Mouse (Mus musculus): ENCODE results near the gene 1110004F10Rik.
A peak's percentile ranks its signal among the peaks of the same experiment; 100 is the strongest.

DNA sequence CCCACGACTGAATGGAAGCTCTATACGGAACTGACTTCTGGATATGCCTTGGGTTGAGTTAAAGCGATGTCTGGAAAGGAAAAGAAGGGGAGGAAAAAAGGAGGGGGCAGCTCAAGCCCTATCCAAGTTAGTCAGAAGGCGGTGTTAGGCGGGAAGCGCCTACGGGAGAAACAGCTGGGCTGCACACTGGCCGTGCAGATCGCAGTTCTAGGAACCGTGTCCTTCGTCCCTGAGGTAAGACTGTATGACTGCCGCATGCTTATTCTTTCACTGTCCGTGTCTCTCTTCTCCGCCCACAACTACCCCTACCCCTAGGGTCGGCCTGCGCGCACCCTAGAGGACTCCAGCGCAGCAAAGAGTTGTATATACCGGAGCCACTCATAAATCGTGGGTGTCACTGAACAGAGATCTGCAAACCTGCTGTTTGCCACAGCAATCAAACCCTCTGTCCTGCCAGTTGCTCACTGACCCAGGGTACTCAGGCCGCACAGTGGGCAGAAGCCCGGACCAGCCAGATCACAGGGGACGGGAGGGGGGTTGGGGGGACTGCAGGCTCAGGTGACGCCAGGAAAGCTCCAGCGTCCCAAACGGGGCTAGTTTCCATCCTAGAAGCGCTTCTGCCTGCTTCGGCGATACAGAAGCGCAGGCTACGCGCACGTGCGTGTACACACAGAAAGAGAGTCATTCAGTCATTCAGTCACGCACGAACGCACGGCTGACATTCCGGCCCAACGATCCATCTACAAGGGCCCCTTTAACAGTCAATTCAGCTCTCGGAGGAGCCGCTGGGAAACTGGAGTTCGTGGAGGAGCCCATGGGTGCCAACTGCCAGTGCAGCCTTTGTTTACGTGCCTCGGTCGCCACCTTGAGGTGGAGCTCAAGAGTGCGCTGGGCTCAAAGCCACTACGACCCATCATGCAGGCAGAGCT, 605 bp downstream of the 1110004F10Rik start:
- TF ChIP-seq POLR2A (IDR thresholded peaks at IDR 0.05; ENCODE audit: insufficient read depth, low read depth, low read length) (no peak), CTCF (IDR thresholded peaks at IDR 0.05; ENCODE audit: insufficient read depth, low read depth, low read length) (peak; percentile 92)

Data from olfactory bulb, adult 2 months (tissue).